Mouse (Mus musculus) heart, postnatal 0 days (tissue): ENCODE measurements around the gene Tcf15.
A peak's percentile ranks its signal among the peaks of the same experiment; 100 is the strongest.

Experiments used
- CTCF ChIP-seq: IDR thresholded peaks from 2 replicates; pipeline ENCODE4 v1.5.1; 2016; ENCODE audit warnings: antibody characterized with exemption, control low read depth, low read depth
- EP300 ChIP-seq: IDR thresholded peaks from 2 replicates; pipeline ENCODE4 v1.6.1; 2016; ENCODE audit warnings: antibody characterized with exemption, low read depth

DNA sequence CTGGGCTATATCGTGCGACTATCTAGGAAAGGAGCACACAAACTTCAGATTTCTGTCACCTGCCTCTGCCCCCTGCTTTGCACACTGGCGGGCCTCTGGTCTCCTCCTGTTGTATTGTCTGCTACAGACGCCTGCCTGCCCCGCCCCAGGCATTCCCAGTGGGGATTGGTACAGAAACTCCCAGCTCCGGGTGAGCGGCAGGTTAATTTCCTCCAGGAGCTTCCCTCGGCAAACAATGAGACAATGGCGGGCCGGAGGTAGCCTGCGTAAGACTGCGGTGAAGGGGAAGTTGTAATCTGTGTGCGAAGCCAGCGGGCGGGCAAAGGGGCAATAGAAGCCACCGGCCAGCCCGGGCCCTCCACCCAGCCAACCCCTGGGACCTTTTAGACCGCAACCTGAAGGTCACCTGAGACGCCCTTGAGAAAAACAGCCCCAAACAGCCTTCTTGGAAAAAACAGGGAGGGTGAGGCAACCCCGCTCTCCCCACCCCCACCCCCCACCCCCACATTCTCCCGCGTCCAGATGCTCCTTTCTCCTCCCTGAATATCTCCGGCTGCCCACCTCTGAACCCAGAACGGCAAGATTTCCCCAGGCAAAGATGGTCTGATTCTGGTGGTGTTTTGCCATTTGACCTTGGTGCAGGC lies 33.9 kb downstream of the Tcf15 start:
- peak; percentile 70; the same call in 1 of the 2 replicates for TF ChIP-seq EP300
- no peak for TF ChIP-seq CTCF
